Mouse (Mus musculus) midbrain, embryonic 14.5 days (tissue): ENCODE data around the gene Mknk1. TPM values are rescaled to one million over a fixed set of nuclear protein-coding genes. Genes with fewer than 3 reads are reported as not detected.

Experiments used
- ATAC-seq: fragments of 200-750 bp; cut with Nextera tagmentation; 2 replicates; pipeline ENCODE4 v1.8.0; 2017; ENCODE audit warnings: moderate number of reproducible peaks, moderate library complexity; ENCODE audit not compliant: low FRiP score, low TSS enrichment
- DNase-seq: peaks from one replicate; pipeline ENCODE4 v3.0.0-alpha.2; 2015
- H3K27ac ChIP-seq: fragments of 300-500 bp; sonication (generic); replicated peaks from 2 replicates; pipeline ENCODE4 v1.5.1; 2014; ENCODE audit warnings: mild to moderate bottlenecking, low read depth, low read length, moderate library complexity
- H3K27me3 ChIP-seq: fragments of 300-500 bp; sonication (generic); 2 replicates; pipeline ENCODE4 v1.6.1; 2014; ENCODE audit warnings: low read length, control low read depth, mixed read lengths; ENCODE audit not compliant: control insufficient read depth, insufficient read depth
- H3K36me3 ChIP-seq: fragments of 300-500 bp; sonication (generic); 2 replicates; pipeline ENCODE4 v1.6.1; 2014; ENCODE audit warnings: low read length, control low read depth; ENCODE audit not compliant: control insufficient read depth, insufficient read depth
- H3K4me1 ChIP-seq: fragments of 300-500 bp; sonication (generic); 2 replicates; pipeline ENCODE4 v1.6.1; 2014; ENCODE audit warnings: mild to moderate bottlenecking, antibody characterized with exemption, low read length, control low read depth; ENCODE audit not compliant: control insufficient read depth, insufficient read depth
- H3K4me2 ChIP-seq: fragments of 300-500 bp; sonication (generic); 2 replicates; pipeline ENCODE4 v1.6.1; 2014; ENCODE audit warnings: mild to moderate bottlenecking, low read length, moderate library complexity
- H3K4me3 ChIP-seq: fragments of 300-500 bp; sonication (generic); replicated peaks from 2 replicates; pipeline ENCODE4 v1.5.1; 2014; ENCODE audit warnings: low read depth, low read length
- H3K9ac ChIP-seq: fragments of 300-500 bp; sonication (generic); replicated peaks from 2 replicates; pipeline ENCODE4 v1.6.1; 2014; ENCODE audit warnings: mild to moderate bottlenecking, low read length, moderate library complexity
- H3K9me3 ChIP-seq: fragments of 300-500 bp; sonication (generic); 2 replicates; pipeline ENCODE4 v1.6.1; 2016; ENCODE audit warnings: low read length, control low read depth, mixed read lengths; ENCODE audit not compliant: control insufficient read depth
- WGBS: fragments of 180-500 bp; shearing (Covaris S2); extraction: QIAGEN DNeasy Blood & Tissue Kit; methylation state at CpG from one replicate; pipeline ENCODE4 v1.1.7; 2014; 5-methylcytosine and 5-hydroxymethylcytosine counted together
- polyA plus RNA-seq: library from polyadenylated mRNA; unstranded; fragments of >200 nt; fragmentation: Nextera tagmentation; extraction: Ambion mirVana; gene quantifications from 2 replicates; pipeline ENCODE4 v1.2.1, GENCODE M21; 2014

The Mknk1 gene
- polyA plus RNA-seq, 1 experiment from 2014 or later: 18.0 TPM

GRCm38 (mm10) chr4:115850111-115850510 is 11.1 kb downstream of the Mknk1 start:
- Histone ChIP-seq H3K4me2 (no peak overlapping the region), H3K36me3 (peaks cover 18% of the 10 kb centered on the region), H3K27me3 (no peaks in the 10 kb centered on the region), H3K4me3 (no peak overlapping the region), H3K4me1 (peaks cover 4% of the 10 kb centered on the region), H3K9ac (no peak overlapping the region), H3K9me3 (no peaks in the 10 kb centered on the region), H3K27ac (no peak overlapping the region)
- ATAC-seq (no peak), DNase-seq (no peak)
- 94% methylated on average over 2 of the region's 2 CpGs for WGBS

- H3K4me3 ChIP-seq: no peak overlapping the region
- H3K27me3 ChIP-seq: no peaks in the 10 kb centered on the region
- H3K9me3 ChIP-seq: no peaks in the 10 kb centered on the region
- ATAC-seq (no peak), DNase-seq (no peak)
- 89% methylated on average over 2 of the region's 2 CpGs for WGBS
- H3K4me1 ChIP-seq: peaks cover 9% of the 10 kb centered on the region
- no peak overlapping the region for H3K4me2 ChIP-seq
- peaks cover 18% of the 10 kb centered on the region for H3K36me3 ChIP-seq
- no peak overlapping the region for H3K9ac ChIP-seq
- H3K27ac ChIP-seq: no peak overlapping the region
Observed at GRCm38 (mm10) chr4:115850631-115851030, 11.6 kb downstream of the Mknk1 start.

- peaks cover 18% of the 10 kb centered on the region for H3K4me1 ChIP-seq
- no peaks in the 10 kb centered on the region for H3K9me3 ChIP-seq
- ATAC-seq: no peak
- H3K27ac ChIP-seq: no peak overlapping the region
- no peak overlapping the region for H3K9ac ChIP-seq
- H3K27me3 ChIP-seq: no peaks in the 10 kb centered on the region
- H3K4me3 ChIP-seq: no peak overlapping the region
- no peak for DNase-seq
- H3K4me2 ChIP-seq: no peak overlapping the region
- peaks cover 18% of the 10 kb centered on the region for H3K36me3 ChIP-seq
- 90% methylated on average over 6 of the region's 6 CpGs for WGBS
Observed at GRCm38 (mm10) chr4:115851569-115851968, 12.6 kb downstream of the Mknk1 start.

- Histone ChIP-seq H3K4me3 (no peak overlapping the region), H3K4me1 (peaks cover 24% of the 10 kb centered on the region), H3K36me3 (peaks cover 12% of the 10 kb centered on the region; the same call in 1 of the 2 replicates), H3K27me3 (no peaks in the 10 kb centered on the region), H3K9me3 (no peaks in the 10 kb centered on the region), H3K4me2 (no peak overlapping the region), H3K27ac (peak overlapping the region; percentile 68), H3K9ac (no peak overlapping the region)
- ATAC-seq (no peak), DNase-seq (no peak)
- WGBS: 53% methylated on average over 6 of the region's 6 CpGs
Observed at GRCm38 (mm10) chr4:115855100-115855499, 16.1 kb downstream of the Mknk1 start.

- Histone ChIP-seq H3K36me3 (peaks cover 15% of the 10 kb centered on the region; the same call in 1 of the 2 replicates), H3K4me1 (peaks cover 24% of the 10 kb centered on the region), H3K27me3 (no peaks in the 10 kb centered on the region), H3K9me3 (no peaks in the 10 kb centered on the region), H3K4me3 (no peak overlapping the region), H3K27ac (peak overlapping the region; percentile 68), H3K4me2 (no peak overlapping the region), H3K9ac (no peak overlapping the region)
- WGBS: 36% methylated on average over 4 of the region's 4 CpGs
- DNase-seq (peak; percentile 51), ATAC-seq (no peak)
Observed at GRCm38 (mm10) chr4:115855609-115856008, 16.6 kb downstream of the Mknk1 start.

- Histone ChIP-seq H3K9ac (no peak overlapping the region; the same call in 1 of the 2 replicates), H3K27me3 (no peaks in the 10 kb centered on the region), H3K27ac (peak overlapping the region; percentile 68), H3K4me1 (peaks cover 24% of the 10 kb centered on the region), H3K4me3 (no peak overlapping the region), H3K36me3 (peaks cover 14% of the 10 kb centered on the region; the same call in 1 of the 2 replicates), H3K9me3 (no peaks in the 10 kb centered on the region), H3K4me2 (no peak overlapping the region)
- DNase-seq (no peak), ATAC-seq (no peak)
- WGBS: 27% methylated on average over 4 of the region's 4 CpGs
Observed at GRCm38 (mm10) chr4:115856282-115856681, 17.3 kb downstream of the Mknk1 start.

- Histone ChIP-seq H3K9ac (no peak overlapping the region), H3K4me1 (peaks cover 24% of the 10 kb centered on the region), H3K36me3 (peaks cover 14% of the 10 kb centered on the region), H3K4me3 (no peak overlapping the region), H3K9me3 (no peaks in the 10 kb centered on the region), H3K4me2 (no peak overlapping the region), H3K27me3 (no peaks in the 10 kb centered on the region), H3K27ac (no peak overlapping the region)
- DNase-seq: no peak
- ATAC-seq: no peak
- 89% methylated on average over 9 of the region's 9 CpGs for WGBS
Observed at GRCm38 (mm10) chr4:115857293-115857883, 18.4 kb downstream of the Mknk1 start.

GRCm38 (mm10) chr4:115863352-115863751 is 24.4 kb downstream of the Mknk1 start:
- Histone ChIP-seq H3K9ac (no peak overlapping the region), H3K4me2 (no peak overlapping the region), H3K36me3 (peaks cover 14% of the 10 kb centered on the region), H3K27ac (no peak overlapping the region), H3K4me1 (no peaks in the 10 kb centered on the region), H3K4me3 (no peak overlapping the region), H3K27me3 (no peaks in the 10 kb centered on the region), H3K9me3 (no peaks in the 10 kb centered on the region)
- ATAC-seq (no peak), DNase-seq (no peak)
- whole genome bisulfite sequencing: 70% methylated on average over 7 of the region's 7 CpGs

- no peaks in the 10 kb centered on the region; the same call in 1 of the 2 replicates for H3K4me1 ChIP-seq
- H3K9me3 ChIP-seq: no peaks in the 10 kb centered on the region
- DNase-seq (no peak), ATAC-seq (no peak)
- no peak overlapping the region for H3K4me3 ChIP-seq
- no peaks in the 10 kb centered on the region for H3K27me3 ChIP-seq
- H3K36me3 ChIP-seq: peaks cover 14% of the 10 kb centered on the region
- no peak overlapping the region for H3K27ac ChIP-seq
- no peak overlapping the region for H3K9ac ChIP-seq
- H3K4me2 ChIP-seq: no peak overlapping the region
- WGBS: 66% methylated on average over 10 of the region's 10 CpGs
Observed at GRCm38 (mm10) chr4:115863880-115864279, 24.9 kb downstream of the Mknk1 start.
